Mouse (Mus musculus): ENCODE results near the gene Kcnab2.
A peak's percentile ranks its signal among the peaks of the same experiment; 100 is the strongest.

The Kcnab2 gene

GRCm38 (mm10) chr4:152477466-152478223 is at the start of gene Kcnab2:
Gene Kcnab2 (minus strand): TSS chr4:152477871.
- DNase-seq (ENCODE audit: low read depth, low spot score): peak; percentile 92

GRCm38 (mm10) chr4:152520083-152520482 is 42.4 kb upstream of the Kcnab2 start:
- peak; percentile 2 for DNase-seq (ENCODE audit: low read depth, low spot score)

- DNase-seq (ENCODE audit: low read depth, low spot score): no peak
These were observed 41.4 kb upstream of the Kcnab2 start for GRCm38 (mm10) chr4:152519106-152519505.

- no peak for DNase-seq (ENCODE audit: low read depth, low spot score)
These were observed 37.2 kb upstream of the Kcnab2 start for GRCm38 (mm10) chr4:152514884-152515283.

GRCm38 (mm10) chr4:152512221-152512925 is 34.7 kb upstream of the Kcnab2 start:
- DNase-seq (ENCODE audit: low read depth, low spot score): no peak

- DNase-seq (ENCODE audit: low read depth, low spot score): no peak
These were observed 16.7 kb upstream of the Kcnab2 start for GRCm38 (mm10) chr4:152494360-152494879.

- no peak for DNase-seq (ENCODE audit: low read depth, low spot score)
These were observed 13.7 kb upstream of the Kcnab2 start for GRCm38 (mm10) chr4:152491250-152491899.

- no peak for DNase-seq (ENCODE audit: low read depth, low spot score)
These were observed 12.6 kb upstream of the Kcnab2 start for GRCm38 (mm10) chr4:152490311-152490710.

- no peak for DNase-seq (ENCODE audit: low read depth, low spot score)
These were observed 10.4 kb upstream of the Kcnab2 start for GRCm38 (mm10) chr4:152488046-152488445.

GRCm38 (mm10) chr4:152480426-152480825 is 2.8 kb upstream of the Kcnab2 start:
- no peak for DNase-seq (ENCODE audit: low read depth, low spot score)

- DNase-seq (ENCODE audit: low read depth, low spot score): no peak
These were observed 525 bp upstream of the Kcnab2 start for GRCm38 (mm10) chr4:152478224-152478567.

GRCm38 (mm10) chr4:152477106-152477465 is 585 bp downstream of the Kcnab2 start:
- DNase-seq (ENCODE audit: low read depth, low spot score): no peak

GRCm38 (mm10) chr4:152476427-152477023 is 1.1 kb downstream of the Kcnab2 start, which contains the start of gene Nphp4:
Gene Nphp4 (plus strand): TSS chr4:152476706.
- no peak for DNase-seq (ENCODE audit: low read depth, low spot score)

GRCm38 (mm10) chr4:152475941-152476340 is 1.7 kb downstream of the Kcnab2 start:
- no peak for DNase-seq (ENCODE audit: low read depth, low spot score)

GRCm38 (mm10) chr4:152467951-152468350 is 9.7 kb downstream of the Kcnab2 start:
- DNase-seq (ENCODE audit: low read depth, low spot score): no peak

GRCm38 (mm10) chr4:152466601-152467000 is 11.1 kb downstream of the Kcnab2 start:
- no peak for DNase-seq (ENCODE audit: low read depth, low spot score)

GRCm38 (mm10) chr4:152465116-152465515 is 12.6 kb downstream of the Kcnab2 start:
- no peak for DNase-seq (ENCODE audit: low read depth, low spot score)

- DNase-seq (ENCODE audit: low read depth, low spot score): peak; percentile 77
These were observed 14.5 kb downstream of the Kcnab2 start for GRCm38 (mm10) chr4:152463147-152463546.

GRCm38 (mm10) chr4:152462516-152462915 is 15.2 kb downstream of the Kcnab2 start:
- DNase-seq (ENCODE audit: low read depth, low spot score): no peak

- DNase-seq (ENCODE audit: low read depth, low spot score): no peak
These were observed 20.0 kb downstream of the Kcnab2 start for GRCm38 (mm10) chr4:152457673-152458072.

GRCm38 (mm10) chr4:152456609-152457008 is 21.1 kb downstream of the Kcnab2 start:
- DNase-seq (ENCODE audit: low read depth, low spot score): no peak

- DNase-seq (ENCODE audit: low read depth, low spot score): no peak
These were observed 23.5 kb downstream of the Kcnab2 start for GRCm38 (mm10) chr4:152454153-152454552.
